Mouse (Mus musculus) lung, adult 18-20 months (tissue): Measurements from ENCODE around the gene Agr3.

ENCODE experiments used
- DNase-seq, 2 experiments: peaks; one replicate each; pipeline ENCODE4 v3.0.0; 2022; ENCODE audit warnings: mixed read lengths in 2 of 2

Gene Agr3

GRCm38 (mm10) chr12:35984743-35985142 lies 59.3 kb downstream of the Agr3 start:
- no peak for DNase-seq

- DNase-seq, result no peak
Observed at GRCm38 (mm10) chr12:35992711-35993110, 67.3 kb downstream of the Agr3 start, which contains the start of gene Agr2. TSS of gene Agr2 (plus strand) at chr12:35992907.

- no peak for DNase-seq
Observed at GRCm38 (mm10) chr12:35993583-35993982, 68.2 kb downstream of the Agr3 start.

- DNase-seq, result no peak
Observed at GRCm38 (mm10) chr12:35994098-35994497, 68.7 kb downstream of the Agr3 start.

DNA sequence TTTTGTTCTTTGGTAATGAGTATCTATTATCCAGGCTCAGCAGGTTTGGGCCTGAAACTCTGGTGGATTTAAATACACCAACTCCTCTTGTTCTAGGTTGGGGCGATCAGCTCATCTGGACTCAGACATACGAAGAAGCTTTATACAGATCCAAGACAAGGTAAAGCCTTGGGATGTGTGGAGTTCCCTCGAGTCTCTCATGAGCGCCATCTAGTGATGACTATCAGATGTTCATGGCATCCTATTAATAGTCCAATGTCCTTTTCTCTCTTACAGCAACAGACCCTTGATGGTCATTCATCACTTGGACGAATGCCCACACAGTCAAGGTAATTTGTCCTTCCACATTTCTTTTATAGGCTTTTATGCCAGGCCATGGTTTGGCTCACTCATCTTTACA lies 70.4 kb downstream of the Agr3 start:
- DNase-seq, result peak in 1 of 2 experiments; percentile 51
